Mouse (Mus musculus) bone marrow, adult 2 months (tissue): ENCODE measurements around the gene Slc12a5. TPM values are rescaled to one million over a fixed set of nuclear protein-coding genes. Genes with fewer than 3 reads are reported as not detected.

Source experiments
- H3K27ac ChIP-seq: fragments of 200-500 bp; 2 replicates; pipeline ENCODE4 v1.5.1; 2012; ENCODE audit warnings: low read depth, mild to moderate bottlenecking, control low read depth, inconsistent platforms, low read length; ENCODE audit not compliant: control insufficient read depth, poor library complexity, insufficient read depth
- H3K4me1 ChIP-seq: fragments of 200-500 bp; 2 replicates; pipeline ENCODE4 v1.6.1; 2011; ENCODE audit warnings: low read length; ENCODE audit not compliant: control insufficient read depth, insufficient read depth
- H3K4me3 ChIP-seq: fragments of 200-500 bp; replicated peaks from 2 replicates; pipeline ENCODE3; 2011; ENCODE audit warnings: mild to moderate bottlenecking, low read depth, low read length, control low read depth; ENCODE audit not compliant: control insufficient read depth
- CTCF ChIP-seq: fragments of 200-500 bp; IDR thresholded peaks from 2 replicates; pipeline ENCODE4 v1.5.1; 2011; ENCODE audit warnings: low read length, control low read depth; ENCODE audit not compliant: control insufficient read depth, insufficient read depth
- POLR2A ChIP-seq: fragments of 200-500 bp; IDR thresholded peaks from 2 replicates; pipeline ENCODE4 v1.6.1; 2011; ENCODE audit warnings: low read depth, mild to moderate bottlenecking, control low read depth, low read length, borderline replicate concordance; ENCODE audit not compliant: control insufficient read depth
- WGBS: fragments of 180-500 bp; shearing (Covaris S2); methylation state at CpG from one replicate; pipeline ENCODE4 v1.1.7; 2018; 5-methylcytosine and 5-hydroxymethylcytosine counted together
- polyA plus RNA-seq: library from polyadenylated mRNA; stranded (reverse); fragments of >200 nt; gene quantifications from 2 replicates; pipeline ENCODE4 v1.2.4, GENCODE M21; 2011; ENCODE audit warnings: low replicate concordance; ENCODE audit not compliant: missing spikeins, insufficient read depth, insufficient read length

The Slc12a5 gene
- polyA plus RNA-seq, 1 experiment: 5.1 TPM

DNA sequence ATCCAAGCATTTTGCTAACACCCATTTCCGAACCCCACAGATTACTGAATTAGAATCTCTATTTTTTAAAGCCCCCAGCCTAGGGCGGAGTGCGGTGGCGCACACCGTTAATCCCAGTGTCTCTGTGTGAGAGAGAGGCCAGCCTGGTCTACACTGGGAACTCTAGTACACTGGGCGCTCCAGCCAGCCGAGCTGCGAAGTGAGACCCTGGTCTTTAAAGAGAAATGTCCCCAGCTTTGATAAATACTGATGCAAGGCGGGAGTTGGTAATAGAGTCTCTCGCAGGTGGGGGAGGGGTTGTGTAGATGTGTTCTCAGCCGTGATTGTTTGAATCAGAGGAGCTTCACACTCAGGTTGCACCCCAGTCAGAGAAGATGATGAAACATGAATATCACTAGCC lies 21.5 kb upstream of the Slc12a5 start:
- 5% methylated on average over 11 of the region's 11 CpGs for WGBS
- Histone ChIP-seq H3K4me1 (peaks cover 7% of the 10 kb centered on the region), H3K27ac (peak overlapping the region; percentile 60), H3K4me3 (peak overlapping the region; percentile 28)
- TF ChIP-seq CTCF (no peak), POLR2A (no peak)

DNA sequence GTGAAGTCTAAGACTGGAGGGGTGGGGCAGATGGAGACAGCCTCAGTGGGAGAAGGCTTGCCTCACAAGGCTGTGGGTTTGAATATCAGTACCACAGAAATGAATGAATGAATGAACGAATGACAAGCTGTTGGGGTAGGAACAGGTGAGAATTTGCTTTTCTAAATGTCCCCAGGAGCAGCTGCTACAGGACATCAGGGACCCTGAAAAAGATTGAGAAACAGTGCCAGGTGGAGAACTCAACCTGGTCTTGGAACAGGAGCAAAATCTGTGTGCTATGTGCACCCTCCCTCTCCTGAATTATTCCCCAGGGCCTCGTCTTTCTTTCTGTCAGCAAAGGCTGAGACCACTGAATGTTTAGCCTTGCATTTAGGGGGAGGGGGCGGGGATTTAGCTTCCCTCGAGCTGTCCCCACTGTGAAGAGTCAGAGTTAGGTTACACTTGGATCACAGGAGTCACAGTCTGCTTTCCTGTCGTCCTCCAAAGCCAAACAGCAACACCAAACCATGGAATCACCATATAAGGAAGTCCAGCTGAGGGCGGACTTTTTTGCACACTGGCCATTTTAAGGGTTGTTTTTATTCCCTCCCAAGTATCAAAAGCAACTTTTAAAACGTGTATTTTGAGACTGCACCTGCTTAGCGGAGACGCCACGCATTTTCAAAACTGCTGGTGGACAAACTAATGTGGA lies 20.3 kb upstream of the Slc12a5 start, which contains the start of gene Mmp9:
Mmp9 (plus strand) TSS at position 641 of the 691 bp plus-strand sequence.
- 12% methylated on average over 10 of the region's 10 CpGs for whole genome bisulfite sequencing

DNA sequence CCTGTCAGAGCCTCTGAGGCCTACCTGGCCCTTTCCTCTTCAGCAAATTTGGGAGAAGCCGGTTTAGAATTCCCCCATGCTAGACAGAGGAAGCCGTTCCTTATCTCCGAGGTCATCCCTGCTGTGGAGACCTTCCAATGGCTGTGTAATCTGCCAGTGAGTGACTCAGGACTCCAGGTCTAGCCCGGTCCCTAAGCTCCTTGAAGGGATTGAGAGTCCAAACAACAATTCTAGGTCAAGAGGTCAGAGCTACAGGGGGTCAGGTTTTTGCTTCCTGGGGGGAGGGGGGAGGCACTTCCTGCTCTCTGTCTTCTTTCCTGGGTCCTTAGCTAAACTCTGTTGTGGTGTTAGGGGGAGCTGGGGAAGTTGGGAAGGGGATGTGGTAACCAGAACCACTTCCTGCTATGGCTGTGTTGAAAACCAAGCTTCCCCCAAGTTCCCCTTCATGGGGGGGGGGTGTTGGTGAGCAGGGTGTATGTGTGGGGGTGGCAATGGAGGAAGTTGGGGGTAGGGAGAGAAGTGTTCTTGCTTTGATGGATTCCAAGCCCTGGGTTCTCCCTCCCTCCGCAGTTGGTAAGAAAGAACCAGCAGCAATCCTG lies 17.8 kb upstream of the Slc12a5 start:
- WGBS: 3% methylated on average over 5 of the region's 5 CpGs
- Histone ChIP-seq H3K4me1 (peaks cover 8% of the 10 kb centered on the region), H3K27ac (peak overlapping the region; percentile 64), H3K4me3 (peak overlapping the region; percentile 43)
- no peak for TF ChIP-seq POLR2A
- no peak for TF ChIP-seq CTCF

More for the DNA sequence above, 20.3 kb upstream of the Slc12a5 start, which contains the start of gene Mmp9:
- H3K27ac ChIP-seq: peak within 1 kb of the TSS; percentile 66
- peaks cover 7% of the 10 kb centered on the region for H3K4me1 ChIP-seq
- H3K4me3 ChIP-seq: peak within 1 kb of the TSS; percentile 46
- TF ChIP-seq CTCF (no peak), POLR2A (no peak)

DNA sequence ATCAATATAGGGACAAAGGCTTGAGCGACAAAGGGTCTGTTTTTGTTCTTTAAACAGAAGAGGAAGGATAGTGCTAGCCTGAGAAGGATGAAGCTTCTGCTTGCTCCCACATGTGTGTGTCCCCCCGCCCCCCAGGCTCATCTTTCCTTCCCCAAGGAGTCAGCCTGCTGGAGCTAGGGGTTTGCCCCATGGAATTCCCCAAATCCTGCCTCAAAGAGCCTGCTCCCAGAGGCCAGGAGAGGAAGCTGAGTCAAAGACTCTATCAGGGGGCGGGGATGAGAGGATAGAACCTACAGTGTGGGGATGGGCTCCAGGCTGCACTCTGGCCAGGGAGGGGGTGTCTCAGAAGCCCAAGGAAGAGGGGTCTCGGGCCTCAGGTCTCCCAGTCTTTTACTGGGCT lies 13.1 kb upstream of the Slc12a5 start:
- H3K27ac ChIP-seq: peak overlapping the region; percentile 87
- H3K4me1 ChIP-seq: peaks cover 2% of the 10 kb centered on the region; the same call in 1 of the 2 replicates
- 17% methylated on average over 4 of the region's 4 CpGs for WGBS
- H3K4me3 ChIP-seq: peak overlapping the region; percentile 64
- TF ChIP-seq CTCF: no peak
- TF ChIP-seq POLR2A: no peak

DNA sequence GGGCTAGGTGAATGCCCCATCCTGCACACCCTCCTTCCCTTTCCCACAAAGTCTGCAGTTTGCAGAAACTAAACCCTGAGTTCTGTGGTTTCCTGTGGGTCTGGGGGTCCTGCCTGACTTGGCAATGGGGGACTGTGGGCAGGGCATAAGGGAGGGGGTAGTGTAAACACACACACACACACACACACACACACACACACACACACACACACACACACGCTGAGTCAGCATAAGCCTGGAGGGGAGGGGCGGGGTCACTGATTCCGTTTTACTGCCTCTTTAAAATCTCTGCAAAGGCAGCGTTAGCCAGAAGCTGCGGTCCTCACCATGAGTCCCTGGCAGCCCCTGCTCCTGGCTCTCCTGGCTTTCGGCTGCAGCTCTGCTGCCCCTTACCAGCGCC lies 12.7 kb upstream of the Slc12a5 start:
- WGBS: 1% methylated on average over 7 of the region's 7 CpGs
- TF ChIP-seq CTCF (no peak), POLR2A (peak; percentile 38; the same call in 1 of the 2 replicates)

DNA sequence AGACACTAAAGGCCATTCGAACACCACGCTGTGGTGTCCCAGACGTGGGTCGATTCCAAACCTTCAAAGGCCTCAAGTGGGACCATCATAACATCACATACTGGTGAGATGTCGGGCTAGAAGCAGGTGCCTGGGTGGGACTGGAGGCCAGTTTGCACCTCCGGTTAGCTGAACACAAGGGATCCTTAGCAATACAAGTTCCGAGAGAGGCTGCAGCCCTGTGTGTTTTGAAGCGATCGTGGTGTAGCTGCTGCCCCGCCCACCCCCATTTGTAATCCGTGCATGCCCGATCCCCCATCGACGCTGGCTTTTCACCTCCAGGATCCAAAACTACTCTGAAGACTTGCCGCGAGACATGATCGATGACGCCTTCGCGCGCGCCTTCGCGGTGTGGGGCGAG lies 11.6 kb upstream of the Slc12a5 start:
- peak overlapping the region; percentile 87 for H3K27ac ChIP-seq
- H3K4me1 ChIP-seq: peaks cover 2% of the 10 kb centered on the region; the same call in 1 of the 2 replicates
- peak overlapping the region; percentile 64 for H3K4me3 ChIP-seq
- 7% methylated on average over 25 of the region's 25 CpGs for WGBS
- TF ChIP-seq CTCF (no peak), POLR2A (peak; percentile 25; the same call in 1 of the 2 replicates)

More for the DNA sequence above, 12.7 kb upstream of the Slc12a5 start:
- Histone ChIP-seq H3K4me3 (peak overlapping the region; percentile 64), H3K27ac (peak overlapping the region; percentile 87), H3K4me1 (peaks cover 2% of the 10 kb centered on the region; the same call in 1 of the 2 replicates)

DNA sequence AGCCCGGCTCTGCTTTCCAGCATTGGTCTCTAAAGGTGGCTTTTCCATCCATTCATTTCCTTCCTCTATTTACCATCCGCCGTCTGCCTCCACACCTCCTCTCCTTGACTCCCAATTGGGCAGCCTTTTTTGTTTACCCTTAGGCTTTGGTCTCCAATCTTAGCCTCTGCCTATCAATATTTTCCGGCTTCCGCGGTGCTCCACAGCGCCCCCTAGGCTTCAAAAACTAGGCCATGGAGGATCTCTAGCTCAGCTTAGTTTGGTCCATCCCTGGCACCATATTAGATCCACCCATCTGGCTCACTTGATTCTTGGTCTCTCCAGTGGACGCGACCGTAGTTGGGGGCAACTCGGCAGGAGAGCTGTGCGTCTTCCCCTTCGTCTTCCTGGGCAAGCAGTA lies 10.1 kb upstream of the Slc12a5 start:
- Histone ChIP-seq H3K27ac (peak overlapping the region; percentile 87), H3K4me1 (peaks cover 2% of the 10 kb centered on the region; the same call in 1 of the 2 replicates), H3K4me3 (peak overlapping the region; percentile 64)
- WGBS: 28% methylated on average over 13 of the region's 13 CpGs
- TF ChIP-seq POLR2A (no peak), CTCF (peak; percentile 61)

DNA sequence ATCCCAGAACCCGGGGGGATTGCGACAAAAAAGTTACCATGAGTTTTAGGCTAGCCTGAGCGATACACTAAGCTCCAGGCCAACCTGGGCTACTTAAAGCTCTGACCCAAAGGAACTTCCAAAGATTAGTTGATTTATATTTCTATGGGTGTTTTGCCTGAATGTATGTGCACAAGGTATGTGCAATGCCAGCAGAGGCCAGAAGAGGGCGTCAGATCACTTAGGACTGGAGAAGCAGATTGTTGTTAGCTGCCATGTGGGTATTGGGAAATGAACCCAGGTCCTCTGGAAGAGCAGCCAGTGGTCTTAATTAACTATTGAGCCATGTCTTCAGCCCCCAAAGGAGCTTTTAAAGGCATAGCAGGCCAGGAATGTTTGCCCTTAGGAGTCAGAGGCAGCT lies 8.9 kb upstream of the Slc12a5 start:
- no peak overlapping the region for H3K27ac ChIP-seq
- peak; percentile 35; the same call in 1 of the 2 replicates for TF ChIP-seq CTCF
- TF ChIP-seq POLR2A: no peak
- WGBS: 76% methylated on average over 4 of the region's 4 CpGs
- H3K4me1 ChIP-seq: no peaks in the 10 kb centered on the region
- H3K4me3 ChIP-seq: peak overlapping the region; percentile 64
